Mouse (Mus musculus) small intestine, adult 2 months (tissue): ENCODE measurements around the gene Pnpla3.

Experiments
- CTCF ChIP-seq: fragments of 200-500 bp; IDR thresholded peaks from 2 replicates; pipeline ENCODE4 v1.5.1; 2012; ENCODE audit warnings: low read depth, mild to moderate bottlenecking, control low read depth, inconsistent platforms, low read length, moderate library complexity, mixed read lengths; ENCODE audit not compliant: insufficient replicate concordance, insufficient read length; ENCODE audit errors: extremely low read depth
- POLR2A ChIP-seq: fragments of 200-500 bp; IDR thresholded peaks from 2 replicates; pipeline ENCODE4 v1.6.1; 2012; ENCODE audit warnings: low read depth, mild to moderate bottlenecking, control low read depth, inconsistent platforms, low read length, moderate library complexity

DNA sequence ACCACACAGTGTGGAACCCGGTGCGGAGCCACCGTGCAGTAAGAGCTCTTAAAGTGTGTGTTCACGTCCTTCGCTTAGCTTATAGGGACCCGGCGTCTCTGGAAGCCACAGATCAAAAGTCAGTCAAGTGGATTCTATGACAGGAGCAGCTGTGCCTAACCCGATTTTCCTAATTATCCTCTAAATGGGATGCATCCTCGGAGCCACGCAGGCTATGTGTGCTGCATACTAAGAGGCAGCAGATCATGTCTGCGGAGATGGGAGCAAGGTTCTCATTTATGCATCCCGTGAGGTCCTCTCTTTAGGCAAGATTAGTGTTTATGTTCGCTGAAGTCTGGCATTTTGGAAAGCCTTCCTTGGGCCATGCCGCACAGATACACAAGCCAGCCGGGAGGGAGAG lies 59.3 kb downstream of the Pnpla3 start:
- no peak for TF ChIP-seq CTCF
- no peak for TF ChIP-seq POLR2A
